Mouse (Mus musculus) heart, embryonic 11.5 days (tissue): ENCODE measurements around the gene Asb17. TPM values are rescaled to one million over a fixed set of nuclear protein-coding genes. Genes with fewer than 3 reads are reported as not detected.
"Not testable (repeated sequence)": the region's sequence is repeated elsewhere in the genome, so short reads cannot be mapped to it uniquely, and the experiment has no call there.

Experiments used
- ATAC-seq: fragments of 200-750 bp; cut with Nextera tagmentation; replicated peaks from 2 replicates; pipeline ENCODE4 v1.8.0; 2017; ENCODE audit warnings: moderate library complexity; ENCODE audit not compliant: insufficient number of reproducible peaks, low FRiP score, low TSS enrichment
- H3K27ac ChIP-seq: fragments of 300-500 bp; sonication (generic); 2 replicates; pipeline ENCODE4 v1.5.1; 2014; ENCODE audit warnings: mild to moderate bottlenecking, low read depth, low read length
- H3K27me3 ChIP-seq: fragments of 300-500 bp; sonication (generic); 2 replicates; pipeline ENCODE4 v1.6.1; 2014; ENCODE audit warnings: mild to moderate bottlenecking, low read length, mixed read lengths; ENCODE audit not compliant: control insufficient read depth, insufficient read depth
- H3K36me3 ChIP-seq: fragments of 300-500 bp; sonication (generic); 2 replicates; pipeline ENCODE4 v1.6.1; 2014; ENCODE audit warnings: mild to moderate bottlenecking, low read length, moderate library complexity, mixed read lengths; ENCODE audit not compliant: control insufficient read depth, insufficient read depth
- H3K4me1 ChIP-seq: fragments of 300-500 bp; sonication (generic); 2 replicates; pipeline ENCODE4 v1.6.1; 2014; ENCODE audit warnings: low read length; ENCODE audit not compliant: control insufficient read depth, insufficient read depth
- H3K4me2 ChIP-seq: fragments of 300-500 bp; sonication (generic); 2 replicates; pipeline ENCODE4 v1.6.1; 2014; ENCODE audit warnings: mild to moderate bottlenecking, moderate library complexity
- H3K4me3 ChIP-seq: fragments of 300-500 bp; sonication (generic); 2 replicates; pipeline ENCODE4 v1.5.1; 2014; ENCODE audit warnings: low read depth, low read length
- H3K9ac ChIP-seq: fragments of 300-500 bp; sonication (generic); 2 replicates; pipeline ENCODE4 v1.6.1; 2014; ENCODE audit warnings: mild to moderate bottlenecking, low read depth, low read length, moderate library complexity
- H3K9me3 ChIP-seq: fragments of 300-500 bp; sonication (generic); replicated peaks from 2 replicates; pipeline ENCODE4 v1.6.1; 2016; ENCODE audit warnings: low read length; ENCODE audit not compliant: control insufficient read depth
- WGBS: fragments of 180-500 bp; shearing (Covaris S2); extraction: QIAGEN DNeasy Blood & Tissue Kit; methylation state at CpG from one replicate; pipeline ENCODE4 v1.1.7; 2014; ENCODE audit not compliant: insufficient replicate concordance; 5-methylcytosine and 5-hydroxymethylcytosine counted together
- polyA plus RNA-seq: library from polyadenylated mRNA; unstranded; fragments of >200 nt; fragmentation: Nextera tagmentation; extraction: Ambion mirVana; gene quantifications from 2 replicates; pipeline ENCODE4 v1.2.1, GENCODE M21; 2014

The Asb17 gene
- polyA plus RNA-seq, 1 experiment from 2014 or later: 2.7 TPM

GRCm38 (mm10) chr3:153825197-153825596, 18.8 kb upstream of the Asb17 start:
- Histone ChIP-seq H3K36me3 (no peaks in the 10 kb centered on the region), H3K4me3 (no peak overlapping the region), H3K27me3 (0 out of 2 replicates have a peak, but pooled peaks cover 2% of the 10 kb centered on the region), H3K9ac (no peak overlapping the region), H3K4me1 (no peaks in the 10 kb centered on the region), H3K9me3 (no peaks in the 10 kb centered on the region), H3K4me2 (no peak overlapping the region), H3K27ac (no peak overlapping the region)
- ATAC-seq: no peak
- WGBS: 81% methylated on average over 10 of the region's 10 CpGs

GRCm38 (mm10) chr3:153826616-153827015, 17.4 kb upstream of the Asb17 start:
- ATAC-seq: no peak
- Histone ChIP-seq H3K27me3 (no peaks in the 10 kb centered on the region), H3K36me3 (no peaks in the 10 kb centered on the region), H3K27ac (no peak overlapping the region), H3K4me1 (no peaks in the 10 kb centered on the region), H3K9ac (no peak overlapping the region), H3K9me3 (no peaks in the 10 kb centered on the region), H3K4me3 (no peak overlapping the region), H3K4me2 (no peak overlapping the region)
- WGBS: 49% methylated on average over 6 of the region's 6 CpGs

GRCm38 (mm10) chr3:153829788-153830187, 14.2 kb upstream of the Asb17 start:
- H3K9ac ChIP-seq, H3K36me3 ChIP-seq, H3K4me3 ChIP-seq, H3K27ac ChIP-seq, H3K9me3 ChIP-seq, H3K4me2 ChIP-seq, ATAC-seq, H3K27me3 ChIP-seq, H3K4me1 ChIP-seq: not testable (repeated sequence)
- 86% methylated on average over 3 of the region's 3 CpGs for WGBS

GRCm38 (mm10) chr3:153831014-153831872, 12.8 kb upstream of the Asb17 start:
- Histone ChIP-seq H3K4me2 (peak overlapping the region; percentile 29; the same call in 1 of the 2 replicates), H3K4me1 (peaks cover 2% of the 10 kb centered on the region; the same call in 1 of the 2 replicates), H3K27ac (peak overlapping the region; percentile 79), H3K36me3 (no peaks in the 10 kb centered on the region), H3K9ac (peak overlapping the region; percentile 52), H3K9me3 (no peaks in the 10 kb centered on the region), H3K27me3 (no peaks in the 10 kb centered on the region), H3K4me3 (no peak overlapping the region)
- 63% methylated on average over 11 of the region's 11 CpGs for WGBS
- peak; percentile 81 for ATAC-seq

GRCm38 (mm10) chr3:153831873-153832653, 11.9 kb upstream of the Asb17 start:
- peak overlapping the region; percentile 79 for H3K27ac ChIP-seq
- H3K4me2 ChIP-seq: peak overlapping the region; percentile 29; the same call in 1 of the 2 replicates
- peak; percentile 92 for ATAC-seq
- H3K9me3 ChIP-seq: no peaks in the 10 kb centered on the region
- WGBS: 51% methylated on average over 4 of the region's 4 CpGs
- peak overlapping the region; percentile 62 for H3K9ac ChIP-seq
- no peaks in the 10 kb centered on the region for H3K36me3 ChIP-seq
- H3K4me1 ChIP-seq: peaks cover 2% of the 10 kb centered on the region; the same call in 1 of the 2 replicates
- no peak overlapping the region for H3K4me3 ChIP-seq
- H3K27me3 ChIP-seq: no peaks in the 10 kb centered on the region

- Histone ChIP-seq H3K27ac (peak overlapping the region; percentile 79), H3K9me3 (no peaks in the 10 kb centered on the region), H3K4me1 (peaks cover 2% of the 10 kb centered on the region; the same call in 1 of the 2 replicates), H3K4me3 (no peak overlapping the region), H3K9ac (peak overlapping the region; percentile 62; the same call in 1 of the 2 replicates), H3K36me3 (no peaks in the 10 kb centered on the region), H3K4me2 (no peak overlapping the region), H3K27me3 (no peaks in the 10 kb centered on the region)
- no peak for ATAC-seq
- WGBS: 61% methylated on average over 6 of the region's 6 CpGs
These were observed 11.4 kb upstream of the Asb17 start for GRCm38 (mm10) chr3:153832654-153832945.

- no peak overlapping the region for H3K27ac ChIP-seq
- no peak for ATAC-seq
- peaks cover 2% of the 10 kb centered on the region; the same call in 1 of the 2 replicates for H3K4me1 ChIP-seq
- no peaks in the 10 kb centered on the region for H3K9me3 ChIP-seq
- H3K4me2 ChIP-seq: no peak overlapping the region
- no peaks in the 10 kb centered on the region for H3K27me3 ChIP-seq
- H3K9ac ChIP-seq: no peak overlapping the region
- 86% methylated on average over 4 of the region's 4 CpGs for WGBS
- H3K4me3 ChIP-seq: no peak overlapping the region
- no peaks in the 10 kb centered on the region for H3K36me3 ChIP-seq
These were observed 9.9 kb upstream of the Asb17 start for GRCm38 (mm10) chr3:153834071-153834470.

GRCm38 (mm10) chr3:153835455-153836086, 8.4 kb upstream of the Asb17 start:
- H3K4me1 ChIP-seq: peaks cover 2% of the 10 kb centered on the region; the same call in 1 of the 2 replicates
- H3K36me3 ChIP-seq: no peaks in the 10 kb centered on the region
- no peaks in the 10 kb centered on the region for H3K27me3 ChIP-seq
- H3K9ac ChIP-seq: no peak overlapping the region
- no peak overlapping the region for H3K4me3 ChIP-seq
- H3K27ac ChIP-seq: no peak overlapping the region
- H3K9me3 ChIP-seq: no peaks in the 10 kb centered on the region
- 60% methylated on average over 7 of the region's 7 CpGs for WGBS
- ATAC-seq: peak; percentile 63; the same call in 1 of the 2 replicates
- no peak overlapping the region for H3K4me2 ChIP-seq
